Mouse (Mus musculus): ENCODE data around the gene Rpl22. TPM values are rescaled to one million over a fixed set of nuclear protein-coding genes. Genes with fewer than 3 reads are reported as not detected.
A peak's percentile ranks its signal among the peaks of the same experiment; 100 is the strongest.

The Rpl22 gene
- polyA plus RNA-seq, 2 experiments = 298 to 443 TPM

DNA sequence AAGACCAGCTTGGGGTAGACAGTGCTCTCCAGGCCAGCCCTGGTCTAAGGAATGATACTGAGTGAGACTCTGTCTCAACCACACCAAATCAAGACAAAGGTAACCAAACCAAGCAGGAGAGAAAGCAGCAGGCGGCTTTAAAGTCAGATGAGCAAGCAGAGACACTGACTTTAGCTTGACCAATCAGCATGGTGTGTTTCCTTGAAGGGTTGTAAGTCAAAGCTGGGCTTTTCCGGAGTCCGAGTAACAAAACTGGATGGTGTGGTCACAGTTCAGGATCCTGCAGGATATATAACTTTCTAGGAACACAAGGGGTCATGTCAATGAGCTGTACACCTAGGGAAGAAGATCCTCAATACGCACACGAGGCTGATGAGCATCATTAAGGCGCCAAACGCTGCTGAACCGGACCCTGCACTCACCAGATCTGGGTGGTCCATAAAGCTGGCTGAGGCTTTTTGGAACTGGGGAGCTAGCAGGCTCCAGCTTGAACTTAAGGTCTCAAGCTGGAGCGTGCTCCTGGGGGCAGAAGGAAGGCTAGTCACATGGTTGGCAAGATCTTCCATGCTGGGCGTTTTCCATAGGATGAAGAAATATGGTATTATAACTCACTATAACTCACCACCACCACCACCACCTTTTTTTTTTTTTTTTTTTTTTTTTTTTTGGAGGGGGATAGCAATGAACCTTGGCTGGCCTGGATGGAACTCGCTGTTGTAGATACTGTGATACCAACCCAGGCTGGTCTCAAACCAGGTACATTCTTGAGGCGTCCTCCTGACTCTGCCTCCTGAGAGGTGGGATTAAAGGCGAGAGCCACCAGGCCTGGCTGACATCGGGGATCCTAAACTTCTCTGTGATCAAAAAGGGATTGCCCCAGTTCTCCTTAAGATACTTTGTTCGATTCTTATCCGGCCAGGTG is 640 bp upstream of the Rpl22 start:
- Histone ChIP-seq H3K27me3 (ENCODE audit: control insufficient read depth, insufficient read depth, low read length) (no peaks in the 10 kb centered on the region), H3K4me1 (replicated peaks; ENCODE audit: control insufficient read depth in 2 of 2, insufficient read depth in 2 of 2, low read length in 1 of 2) (peaks cover 12 to 14% of the 10 kb centered on the region in 2 experiments), H3K9ac (replicated peaks) (peak overlapping the region; percentile 96), H3K4me2 (ENCODE audit: low read depth) (peak overlapping the region; percentile 92), H3K4me3 (ENCODE audit: insufficient read depth in 1 of 2, low read depth in 2 of 2, low read length in 2 of 2) (peak overlapping the region; percentile 86 to 99), H3K36me3 (replicated peaks; ENCODE audit: control insufficient read depth, insufficient read depth, low read depth) (peaks cover 18% of the 10 kb centered on the region), H3K9me3 (ENCODE audit: control insufficient read depth, low read length) (no peaks in the 10 kb centered on the region), H3K27ac (no peak overlapping the region)
- ATAC-seq (ENCODE audit: insufficient read depth) = peak; percentile 37
- 43% methylated on average over 16 of the region's 16 CpGs for WGBS (ENCODE audit: insufficient replicate concordance)
- DNase-seq (ENCODE audit: low read depth in 3 of 3, low spot score in 3 of 3) = no peak
- TF ChIP-seq CTCF (IDR thresholded peaks at IDR 0.05; ENCODE audit: low read depth) (no peak), EP300 (IDR thresholded peaks at IDR 0.05; ENCODE audit: low read depth) (no peak)

DNA sequence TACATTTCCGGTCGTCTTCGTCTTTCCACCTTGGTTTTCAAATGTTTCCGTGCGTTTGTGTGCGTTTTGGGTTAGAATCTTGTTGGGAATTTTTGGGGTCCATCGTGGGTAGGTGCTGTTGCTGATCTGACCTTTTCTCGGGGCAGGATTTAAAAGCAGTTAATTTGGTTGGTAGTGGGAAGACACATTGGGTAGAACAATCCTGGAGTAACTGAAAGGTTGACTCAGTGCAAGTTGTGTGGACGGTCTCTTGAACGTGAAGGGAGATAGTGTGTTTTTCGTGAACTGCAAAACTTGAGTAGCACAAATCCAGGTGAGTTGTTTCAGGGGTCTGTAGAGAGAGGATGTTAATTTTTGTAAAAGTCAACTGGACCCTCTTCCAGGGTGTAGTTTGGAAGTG is 1.0 kb downstream of the Rpl22 start:
- Histone ChIP-seq H3K4me2 (ENCODE audit: low read depth) (peak overlapping the region; percentile 92), H3K4me1 (replicated peaks; ENCODE audit: control insufficient read depth in 2 of 2, insufficient read depth in 2 of 2, low read length in 1 of 2) (peaks cover 12 to 14% of the 10 kb centered on the region in 2 experiments), H3K4me3 (ENCODE audit: insufficient read depth in 1 of 2, low read depth in 2 of 2, low read length in 2 of 2) (peak overlapping the region; percentile 86 to 99), H3K27ac (peak overlapping the region; percentile 56), H3K9me3 (ENCODE audit: control insufficient read depth, low read length) (no peaks in the 10 kb centered on the region), H3K27me3 (ENCODE audit: control insufficient read depth, insufficient read depth, low read length) (no peaks in the 10 kb centered on the region), H3K9ac (replicated peaks) (peak overlapping the region; percentile 96), H3K36me3 (replicated peaks; ENCODE audit: control insufficient read depth, insufficient read depth, low read depth) (peaks cover 35% of the 10 kb centered on the region)
- TF ChIP-seq CTCF (IDR thresholded peaks at IDR 0.05; ENCODE audit: low read depth) = no peak
- no peak for TF ChIP-seq EP300 (IDR thresholded peaks at IDR 0.05; ENCODE audit: low read depth)
- under 1% methylated on average over 11 of the region's 11 CpGs for WGBS (ENCODE audit: insufficient replicate concordance)
- DNase-seq (ENCODE audit: low read depth in 3 of 3, low spot score in 3 of 3) = no peak
- no peak for ATAC-seq (ENCODE audit: insufficient read depth)

GRCm38 (mm10) chr4:152328691-152329090 is 3.1 kb downstream of the Rpl22 start:
- H3K9me3 ChIP-seq (ENCODE audit: control insufficient read depth, low read length) = no peaks in the 10 kb centered on the region
- H3K27ac ChIP-seq = no peak overlapping the region
- H3K27me3 ChIP-seq (ENCODE audit: control insufficient read depth, insufficient read depth, low read length) = no peaks in the 10 kb centered on the region
- DNase-seq (ENCODE audit: low read depth in 3 of 3, low spot score in 3 of 3) (peak in 1 of 3 experiments; percentile 30), ATAC-seq (ENCODE audit: insufficient read depth) (no peak)
- no peak overlapping the region for H3K4me3 ChIP-seq (ENCODE audit: insufficient read depth in 1 of 2, low read depth in 2 of 2, low read length in 2 of 2)
- H3K36me3 ChIP-seq (replicated peaks; ENCODE audit: control insufficient read depth, insufficient read depth, low read depth) = peaks cover 56% of the 10 kb centered on the region
- TF ChIP-seq CTCF (IDR thresholded peaks at IDR 0.05; ENCODE audit: low read depth) (peak; percentile 71), EP300 (IDR thresholded peaks at IDR 0.05; ENCODE audit: low read depth) (no peak)
- H3K9ac ChIP-seq (replicated peaks) = no peak overlapping the region
- WGBS (ENCODE audit: insufficient replicate concordance) = 67% methylated on average over 6 of the region's 6 CpGs
- H3K4me1 ChIP-seq (replicated peaks; ENCODE audit: control insufficient read depth in 2 of 2, insufficient read depth in 2 of 2, low read length in 1 of 2) = peaks cover 12 to 14% of the 10 kb centered on the region in 2 experiments
- H3K4me2 ChIP-seq (ENCODE audit: low read depth) = no peak overlapping the region

- Histone ChIP-seq H3K27ac (no peak overlapping the region), H3K9ac (replicated peaks) (no peak overlapping the region), H3K27me3 (ENCODE audit: control insufficient read depth, insufficient read depth, low read length) (peaks cover 13% of the 10 kb centered on the region), H3K9me3 (ENCODE audit: control insufficient read depth, low read length) (no peaks in the 10 kb centered on the region), H3K4me3 (ENCODE audit: insufficient read depth in 1 of 2, low read depth in 2 of 2, low read length in 2 of 2) (no peak overlapping the region), H3K4me1 (replicated peaks; ENCODE audit: control insufficient read depth in 2 of 2, insufficient read depth in 2 of 2, low read length in 1 of 2) (no peaks in the 10 kb centered on the region), H3K4me2 (ENCODE audit: low read depth) (no peak overlapping the region), H3K36me3 (replicated peaks; ENCODE audit: control insufficient read depth, insufficient read depth, low read depth) (peaks cover 56% of the 10 kb centered on the region)
- DNase-seq (ENCODE audit: low read depth in 3 of 3, low spot score in 3 of 3) (peak in 1 of 3 experiments; percentile 33), ATAC-seq (ENCODE audit: insufficient read depth) (peak; percentile 47; the same call in 1 of the 2 replicates)
- TF ChIP-seq CTCF (IDR thresholded peaks at IDR 0.05; ENCODE audit: low read depth) = peak; percentile 95
- no peak for TF ChIP-seq EP300 (IDR thresholded peaks at IDR 0.05; ENCODE audit: low read depth)
- 41% methylated on average over 2 of the region's 2 CpGs for WGBS (ENCODE audit: insufficient replicate concordance)
These were observed 7.4 kb downstream of the Rpl22 start for GRCm38 (mm10) chr4:152332952-152333351.

GRCm38 (mm10) chr4:152333587-152333986 is 8.0 kb downstream of the Rpl22 start:
- no peak for TF ChIP-seq EP300 (IDR thresholded peaks at IDR 0.05; ENCODE audit: low read depth)
- no peak for TF ChIP-seq CTCF (IDR thresholded peaks at IDR 0.05; ENCODE audit: low read depth)
- Histone ChIP-seq H3K27me3 (ENCODE audit: control insufficient read depth, insufficient read depth, low read length) (peaks cover 19% of the 10 kb centered on the region), H3K9me3 (ENCODE audit: control insufficient read depth, low read length) (no peaks in the 10 kb centered on the region), H3K36me3 (replicated peaks; ENCODE audit: control insufficient read depth, insufficient read depth, low read depth) (peaks cover 53% of the 10 kb centered on the region), H3K9ac (replicated peaks) (no peak overlapping the region), H3K4me1 (replicated peaks; ENCODE audit: control insufficient read depth in 2 of 2, insufficient read depth in 2 of 2, low read length in 1 of 2) (no peaks in the 10 kb centered on the region), H3K27ac (no peak overlapping the region), H3K4me3 (ENCODE audit: insufficient read depth in 1 of 2, low read depth in 2 of 2, low read length in 2 of 2) (no peak overlapping the region), H3K4me2 (ENCODE audit: low read depth) (no peak overlapping the region)
- ATAC-seq (ENCODE audit: insufficient read depth) (no peak), DNase-seq (ENCODE audit: low read depth in 3 of 3, low spot score in 3 of 3) (no peak)
- WGBS (ENCODE audit: insufficient replicate concordance) = 88% methylated on average over 12 of the region's 12 CpGs
